Mouse (Mus musculus) hindbrain, embryonic 10.5 days (tissue): ENCODE results near the gene Rdh5. TPM values are rescaled to one million over a fixed set of nuclear protein-coding genes. Genes with fewer than 3 reads are reported as not detected.

Source experiments
- DNase-seq: peaks from one replicate; pipeline ENCODE4 v3.0.0-alpha.2; 2017; ENCODE audit warnings: low spot score
- H3K27ac ChIP-seq: fragments of 300-500 bp; sonication (generic); 2 replicates; pipeline ENCODE4 v1.5.1; 2016; ENCODE audit warnings: mild to moderate bottlenecking, moderate library complexity
- H3K27me3 ChIP-seq: fragments of 300-500 bp; sonication (generic); 2 replicates; pipeline ENCODE4 v1.6.1; 2016; ENCODE audit warnings: mild to moderate bottlenecking; ENCODE audit not compliant: poor library complexity, insufficient read depth, severe bottlenecking
- H3K36me3 ChIP-seq: fragments of 300-500 bp; sonication (generic); 2 replicates; pipeline ENCODE4 v1.6.1; 2016; ENCODE audit warnings: mild to moderate bottlenecking, moderate library complexity
- H3K4me1 ChIP-seq: fragments of 300-500 bp; sonication (generic); replicated peaks from 2 replicates; pipeline ENCODE4 v1.6.1; 2016; ENCODE audit warnings: mild to moderate bottlenecking
- H3K4me3 ChIP-seq: fragments of 300-500 bp; sonication (generic); 2 replicates; pipeline ENCODE4 v1.5.1; 2016; ENCODE audit warnings: mild to moderate bottlenecking, moderate library complexity
- H3K9me3 ChIP-seq: fragments of 300-500 bp; sonication (generic); 2 replicates; pipeline ENCODE4 v1.6.1; 2016; ENCODE audit warnings: mild to moderate bottlenecking, moderate library complexity
- WGBS: fragments of 180-500 bp; shearing (Covaris S2); methylation state at CpG from one replicate; pipeline ENCODE4 v1.1.7; 2016; 5-methylcytosine and 5-hydroxymethylcytosine counted together
- polyA plus RNA-seq: library from polyadenylated mRNA; unstranded; fragments of >200 nt; fragmentation: Nextera tagmentation; extraction: Ambion mirVana; gene quantifications from 2 replicates; pipeline ENCODE4 v1.2.1, GENCODE M21; 2016

Rdh5 gene
- polyA plus RNA-seq, 1 experiment from 2014 or later: 18.7 TPM

GRCm38 (mm10) chr10:128923013-128923691 lies 464 bp upstream of the Rdh5 start:
- peak overlapping the region; percentile 78 for H3K4me3 ChIP-seq
- H3K27ac ChIP-seq: peak overlapping the region; percentile 91
- H3K9me3 ChIP-seq: no peaks in the 10 kb centered on the region
- WGBS: under 1% methylated on average over 42 of the region's 42 CpGs
- peaks cover 9% of the 10 kb centered on the region for H3K27me3 ChIP-seq
- peaks cover 55% of the 10 kb centered on the region for H3K4me1 ChIP-seq
- peaks cover 8% of the 10 kb centered on the region for H3K36me3 ChIP-seq
- peak; percentile 89 for DNase-seq

- H3K4me3 ChIP-seq: peak overlapping the region; percentile 78
- H3K27me3 ChIP-seq: no peaks in the 10 kb centered on the region; the same call in 1 of the 2 replicates
- 73% methylated on average over 16 of the region's 16 CpGs for WGBS
- H3K36me3 ChIP-seq: peaks cover 18% of the 10 kb centered on the region
- no peak for DNase-seq
- peak overlapping the region; percentile 91 for H3K27ac ChIP-seq
- peaks cover 60% of the 10 kb centered on the region for H3K4me1 ChIP-seq
- no peaks in the 10 kb centered on the region for H3K9me3 ChIP-seq
Measured at GRCm38 (mm10) chr10:128921883-128922821, 536 bp downstream of the Rdh5 start.

- 63% methylated on average over 1 of the region's 1 CpGs for WGBS
- Histone ChIP-seq H3K9me3 (no peaks in the 10 kb centered on the region), H3K27ac (no peak overlapping the region), H3K36me3 (peaks cover 26% of the 10 kb centered on the region), H3K4me3 (peak overlapping the region; percentile 6; the same call in 1 of the 2 replicates), H3K27me3 (no peaks in the 10 kb centered on the region), H3K4me1 (peaks cover 60% of the 10 kb centered on the region)
- no peak for DNase-seq
Measured at GRCm38 (mm10) chr10:128921251-128921650, 1.4 kb downstream of the Rdh5 start.

GRCm38 (mm10) chr10:128920736-128921161 lies 1.9 kb downstream of the Rdh5 start:
- Histone ChIP-seq H3K4me1 (peaks cover 60% of the 10 kb centered on the region), H3K27ac (no peak overlapping the region), H3K9me3 (no peaks in the 10 kb centered on the region), H3K36me3 (peaks cover 30% of the 10 kb centered on the region), H3K4me3 (no peak overlapping the region), H3K27me3 (no peaks in the 10 kb centered on the region)
- 69% methylated on average over 3 of the region's 3 CpGs for WGBS
- DNase-seq: no peak

GRCm38 (mm10) chr10:128919966-128920365 lies 2.7 kb downstream of the Rdh5 start:
- Histone ChIP-seq H3K27ac (peak overlapping the region; percentile 63), H3K27me3 (no peaks in the 10 kb centered on the region), H3K4me3 (no peak overlapping the region), H3K36me3 (peaks cover 38% of the 10 kb centered on the region), H3K4me1 (peaks cover 60% of the 10 kb centered on the region), H3K9me3 (no peaks in the 10 kb centered on the region)
- DNase-seq: no peak
- WGBS: 85% methylated on average over 7 of the region's 7 CpGs

- no peak for DNase-seq
- H3K36me3 ChIP-seq: peaks cover 46% of the 10 kb centered on the region
- H3K4me3 ChIP-seq: no peak overlapping the region; the same call in 1 of the 2 replicates
- no peaks in the 10 kb centered on the region for H3K9me3 ChIP-seq
- H3K4me1 ChIP-seq: peaks cover 60% of the 10 kb centered on the region
- H3K27me3 ChIP-seq: no peaks in the 10 kb centered on the region
- WGBS: 15% methylated on average over 6 of the region's 6 CpGs
- peak overlapping the region; percentile 63 for H3K27ac ChIP-seq
Measured at GRCm38 (mm10) chr10:128919203-128919631, 3.5 kb downstream of the Rdh5 start.

GRCm38 (mm10) chr10:128918246-128918645 lies 4.4 kb downstream of the Rdh5 start:
- peaks cover 53% of the 10 kb centered on the region for H3K36me3 ChIP-seq
- DNase-seq: no peak

GRCm38 (mm10) chr10:128917400-128917799 lies 5.3 kb downstream of the Rdh5 start:
- DNase-seq: no peak
- H3K4me3 ChIP-seq: no peak overlapping the region
- peaks cover 61% of the 10 kb centered on the region for H3K4me1 ChIP-seq
- WGBS: 91% methylated on average over 6 of the region's 6 CpGs
- H3K36me3 ChIP-seq: peaks cover 55% of the 10 kb centered on the region
- peaks cover under 1% of the 10 kb centered on the region; the same call in 1 of the 2 replicates for H3K27me3 ChIP-seq
- H3K9me3 ChIP-seq: no peaks in the 10 kb centered on the region
- no peak overlapping the region for H3K27ac ChIP-seq

More at GRCm38 (mm10) chr10:128918246-128918645, 4.4 kb downstream of the Rdh5 start:
- H3K4me3 ChIP-seq: peak overlapping the region; percentile 1; the same call in 1 of the 2 replicates
- H3K9me3 ChIP-seq: no peaks in the 10 kb centered on the region
- WGBS: 77% methylated on average over 7 of the region's 7 CpGs
- peaks cover 59% of the 10 kb centered on the region for H3K4me1 ChIP-seq
- peak overlapping the region; percentile 13; the same call in 1 of the 2 replicates for H3K27ac ChIP-seq
- no peaks in the 10 kb centered on the region for H3K27me3 ChIP-seq

- Histone ChIP-seq H3K4me3 (no peak overlapping the region), H3K27ac (no peak overlapping the region), H3K9me3 (no peaks in the 10 kb centered on the region), H3K4me1 (peaks cover 59% of the 10 kb centered on the region), H3K36me3 (peaks cover 61% of the 10 kb centered on the region), H3K27me3 (peaks cover 5% of the 10 kb centered on the region; the same call in 1 of the 2 replicates)
- WGBS: 91% methylated on average over 3 of the region's 3 CpGs
- no peak for DNase-seq
Measured at GRCm38 (mm10) chr10:128916665-128917064, 6.0 kb downstream of the Rdh5 start.

GRCm38 (mm10) chr10:128915550-128915949 lies 7.1 kb downstream of the Rdh5 start:
- Histone ChIP-seq H3K9me3 (no peaks in the 10 kb centered on the region), H3K36me3 (peaks cover 65% of the 10 kb centered on the region), H3K27me3 (peaks cover 9% of the 10 kb centered on the region; the same call in 1 of the 2 replicates), H3K4me3 (no peak overlapping the region), H3K27ac (no peak overlapping the region), H3K4me1 (peaks cover 59% of the 10 kb centered on the region)
- no peak for DNase-seq
- WGBS: 86% methylated on average over 2 of the region's 2 CpGs

GRCm38 (mm10) chr10:128913696-128914095 lies 9.0 kb downstream of the Rdh5 start:
- Histone ChIP-seq H3K9me3 (no peaks in the 10 kb centered on the region), H3K27ac (no peak overlapping the region), H3K36me3 (peaks cover 62% of the 10 kb centered on the region), H3K4me3 (no peak overlapping the region), H3K4me1 (peaks cover 59% of the 10 kb centered on the region), H3K27me3 (peaks cover 15% of the 10 kb centered on the region; the same call in 1 of the 2 replicates)
- DNase-seq: no peak
- WGBS: 87% methylated on average over 12 of the region's 12 CpGs

- peak; percentile 92 for DNase-seq
- Histone ChIP-seq H3K27me3 (peaks cover 20% of the 10 kb centered on the region; the same call in 1 of the 2 replicates), H3K4me3 (no peak overlapping the region), H3K36me3 (peaks cover 58% of the 10 kb centered on the region), H3K9me3 (no peaks in the 10 kb centered on the region), H3K4me1 (peaks cover 54% of the 10 kb centered on the region), H3K27ac (no peak overlapping the region)
- 6% methylated on average over 5 of the region's 5 CpGs for WGBS
Measured at GRCm38 (mm10) chr10:128913219-128913618, 9.5 kb downstream of the Rdh5 start.
